Mouse (Mus musculus): ENCODE results near the gene Gpr3.

Gene Gpr3

GRCm38 (mm10) chr4:133198337-133199180, 13.8 kb downstream of the Gpr3 start:
- DNase-seq (ENCODE audit: low spot score in 2 of 2), result no peak

GRCm38 (mm10) chr4:133197801-133198286, 14.5 kb downstream of the Gpr3 start:
- no peak for DNase-seq (ENCODE audit: low spot score in 2 of 2)

GRCm38 (mm10) chr4:133197355-133197754, 15.0 kb downstream of the Gpr3 start:
- no peak for DNase-seq (ENCODE audit: low spot score in 2 of 2)

GRCm38 (mm10) chr4:133196852-133197251, 15.5 kb downstream of the Gpr3 start:
- no peak for DNase-seq (ENCODE audit: low spot score in 2 of 2)

GRCm38 (mm10) chr4:133196136-133196535, 16.2 kb downstream of the Gpr3 start:
- no peak for DNase-seq (ENCODE audit: low spot score in 2 of 2)

GRCm38 (mm10) chr4:133195014-133195413, 17.3 kb downstream of the Gpr3 start:
- no peak for DNase-seq (ENCODE audit: low spot score in 2 of 2)

- DNase-seq (ENCODE audit: low spot score in 2 of 2), result no peak
These were observed 17.9 kb downstream of the Gpr3 start for GRCm38 (mm10) chr4:133194482-133194881.

GRCm38 (mm10) chr4:133189396-133189795, 22.9 kb downstream of the Gpr3 start:
- DNase-seq (ENCODE audit: low spot score in 2 of 2), result no peak

GRCm38 (mm10) chr4:133186856-133187255, 25.5 kb downstream of the Gpr3 start:
- DNase-seq (ENCODE audit: low spot score in 2 of 2), result no peak

GRCm38 (mm10) chr4:133185893-133186292, 26.4 kb downstream of the Gpr3 start:
- no peak for DNase-seq (ENCODE audit: low spot score in 2 of 2)

- DNase-seq (ENCODE audit: low spot score in 2 of 2), result peak; percentile 72 to 83
These were observed 27.3 kb downstream of the Gpr3 start for GRCm38 (mm10) chr4:133184898-133185665.

GRCm38 (mm10) chr4:133184031-133184897, 28.1 kb downstream of the Gpr3 start:
- DNase-seq (ENCODE audit: low spot score in 2 of 2), result no peak

GRCm38 (mm10) chr4:133182439-133183033, 29.8 kb downstream of the Gpr3 start:
- no peak for DNase-seq (ENCODE audit: low spot score in 2 of 2)

GRCm38 (mm10) chr4:133179258-133179657, 33.1 kb downstream of the Gpr3 start:
- no peak for DNase-seq (ENCODE audit: low spot score in 2 of 2)

- DNase-seq (ENCODE audit: low spot score in 2 of 2), result no peak
These were observed 34.0 kb downstream of the Gpr3 start for GRCm38 (mm10) chr4:133178305-133178704.

GRCm38 (mm10) chr4:133176761-133177403, 35.5 kb downstream of the Gpr3 start:
- DNase-seq (ENCODE audit: low spot score in 2 of 2), result no peak

GRCm38 (mm10) chr4:133175998-133176760, 36.2 kb downstream of the Gpr3 start:
- DNase-seq (ENCODE audit: low spot score in 2 of 2), result no peak

- DNase-seq (ENCODE audit: low spot score in 2 of 2), result no peak
These were observed 37.1 kb downstream of the Gpr3 start for GRCm38 (mm10) chr4:133175274-133175673.

GRCm38 (mm10) chr4:133174361-133174760, 38.0 kb downstream of the Gpr3 start:
- no peak for DNase-seq (ENCODE audit: low spot score in 2 of 2)

- DNase-seq (ENCODE audit: low spot score in 2 of 2), result no peak
These were observed 39.9 kb downstream of the Gpr3 start for GRCm38 (mm10) chr4:133172451-133172850.

Measured in urinary bladder, postnatal 36 days (tissue).